Comparison of ENCODE assay signal across 8 mouse cellular contexts in genomic region chr8:70351035-70351999, GRCm38 (mm10). TPM values are rescaled to one million over a fixed set of nuclear protein-coding genes. Genes with fewer than 3 reads are reported as not detected.
DNase-seq lines count a peak whose midpoint lies in the region; ATAC-seq and TF ChIP-seq lines count a peak whose summit lies in the region.

No protein-coding gene starts in this region.

- H3K27ac ChIP-seq in forebrain, postnatal 0 days (ENCODE audit: low read depth, low read length) = no peak overlapping the region
- H3K27ac ChIP-seq in liver, postnatal 0 days (ENCODE audit: low read depth) = peak overlapping the region; percentile 98

- ATAC-seq in forebrain, postnatal 0 days = no peak
- no peak for ATAC-seq in liver, postnatal 0 days

- H3K4me1 ChIP-seq in forebrain, postnatal 0 days (ENCODE audit: insufficient read depth) = peaks cover 19% of the 10 kb centered on the region
- peaks cover 71% of the 10 kb centered on the region for H3K4me1 ChIP-seq in liver, postnatal 0 days (ENCODE audit: insufficient read depth)

- 42% methylated on average over 15 of the region's 15 CpGs for WGBS in forebrain, postnatal 0 days
- 33% methylated on average over 15 of the region's 15 CpGs for WGBS in liver, postnatal 0 days (ENCODE audit: insufficient replicate concordance)

- no peaks in the 10 kb centered on the region for H3K9me3 ChIP-seq in forebrain, postnatal 0 days (ENCODE audit: low read length)
- H3K9me3 ChIP-seq in liver, postnatal 0 days (ENCODE audit: low read length) = no peaks in the 10 kb centered on the region

- H3K36me3 ChIP-seq in forebrain, postnatal 0 days (ENCODE audit: insufficient read depth) = peaks cover 2% of the 10 kb centered on the region; the same call in 1 of the 2 replicates
- H3K36me3 ChIP-seq in liver, postnatal 0 days (replicated peaks; ENCODE audit: insufficient read depth, low read length) = peaks cover 29% of the 10 kb centered on the region

- TF ChIP-seq EP300 in liver, postnatal 0 days (IDR thresholded peaks at IDR 0.05; ENCODE audit: low read depth) = no peak

- peak overlapping the region; percentile 91 for H3K9ac ChIP-seq in forebrain, postnatal 0 days
- H3K9ac ChIP-seq in liver, postnatal 0 days (replicated peaks) = peak overlapping the region; percentile 100

- TF ChIP-seq CTCF in forebrain, postnatal 0 days (IDR thresholded peaks at IDR 0.05; ENCODE audit: low read depth) = no peak
- TF ChIP-seq CTCF in liver, postnatal 0 days (IDR thresholded peaks at IDR 0.05; ENCODE audit: low read depth) = no peak

- H3K4me2 ChIP-seq in forebrain, postnatal 0 days (ENCODE audit: low read depth) = peak overlapping the region; percentile 96
- H3K4me2 ChIP-seq in liver, postnatal 0 days (ENCODE audit: low read depth, low read length) = peak overlapping the region; percentile 96

- H3K27me3 ChIP-seq in forebrain, postnatal 0 days (ENCODE audit: insufficient read depth, low read length) = no peaks in the 10 kb centered on the region
- no peaks in the 10 kb centered on the region for H3K27me3 ChIP-seq in liver, postnatal 0 days (ENCODE audit: insufficient read depth, low read length)

- peak overlapping the region; percentile 94 for H3K4me3 ChIP-seq in forebrain, postnatal 0 days (ENCODE audit: low read depth, low read length)
- H3K4me3 ChIP-seq in liver, postnatal 0 days (ENCODE audit: low read depth, low read length) = peak overlapping the region; percentile 91

- DNase-seq in adrenal gland, adult (ENCODE audit: inconsistent age in 2 of 2, low spot score in 1 of 2) = peak; percentile 36 to 78
- DNase-seq in adrenal gland, postnatal 25 days = no peak
- DNase-seq in right cerebral cortex, adult 2 months (ENCODE audit: low spot score in 2 of 2) = peak; percentile 63 to 66
- DNase-seq in right cerebral cortex, postnatal 14 days = no peak
- DNase-seq in forebrain, postnatal 0 days = no peak
- no peak for DNase-seq in liver, postnatal 0 days
- no peak for DNase-seq in c-Kit-positive CD71-positive TER-119-positive erythroid progenitor cells, embryonic 14.5 days (ENCODE audit: low spot score)
- no peak for DNase-seq in left cerebral cortex, adult 11 months (ENCODE audit: low spot score)

RNA-seq across cellular contexts. Expression of gene Upf1, which starts 1.8 kb away (rescaled TPM):
- total RNA-seq in adrenal gland, postnatal 25 days (2021) = 71.3 and 76.9 TPM in 2 replicates
- 28.1 and 38.7 TPM in 2 replicates for total RNA-seq in forebrain, postnatal 0 days (2014; rRNA removed)
- 7.1 and 9.0 TPM in 2 replicates for polyA plus RNA-seq in forebrain, postnatal 0 days (2015; fragmentation: Nextera tagmentation; extraction: Ambion mirVana)
- polyA plus RNA-seq in liver, postnatal 0 days (2015; fragmentation: Nextera tagmentation; extraction: Ambion mirVana) = 6.7 and 7.1 TPM in 2 replicates

RNA-seq across cellular contexts. Expression of gene Gdf1, which starts 21.7 kb away (rescaled TPM):
- 2.0 TPM in 1 of 2 replicates, not detected in the other for total RNA-seq in adrenal gland, postnatal 25 days (2021)
- total RNA-seq in forebrain, postnatal 0 days (2014; rRNA removed) = 8.1 and 9.3 TPM in 2 replicates
- polyA plus RNA-seq in forebrain, postnatal 0 days (2015; fragmentation: Nextera tagmentation; extraction: Ambion mirVana) = 6.2 and 8.0 TPM in 2 replicates
- 0.16 TPM in 1 of 2 replicates, not detected in the other for polyA plus RNA-seq in liver, postnatal 0 days (2015; fragmentation: Nextera tagmentation; extraction: Ambion mirVana)

RNA-seq across cellular contexts. Expression of gene Comp, which starts 22.0 kb away (rescaled TPM):
- 0.27 TPM in 1 of 2 replicates, not detected in the other for total RNA-seq in adrenal gland, postnatal 25 days (2021)
- total RNA-seq in forebrain, postnatal 0 days (2014; rRNA removed) = 0.81 TPM in 1 of 2 replicates, not detected in the other
- 0.05 and 0.29 TPM in 2 replicates for polyA plus RNA-seq in forebrain, postnatal 0 days (2015; fragmentation: Nextera tagmentation; extraction: Ambion mirVana)
- polyA plus RNA-seq in liver, postnatal 0 days (2015; fragmentation: Nextera tagmentation; extraction: Ambion mirVana) = 3.0 and 4.0 TPM in 2 replicates

RNA-seq across cellular contexts. Expression of gene Cers1, which starts 35.7 kb away (rescaled TPM):
- total RNA-seq in adrenal gland, postnatal 25 days (2021) = 2.9 and 3.4 TPM in 2 replicates
- total RNA-seq in forebrain, postnatal 0 days (2014; rRNA removed) = 52.5 and 58.4 TPM in 2 replicates
- polyA plus RNA-seq in forebrain, postnatal 0 days (2015; fragmentation: Nextera tagmentation; extraction: Ambion mirVana) = 37.8 and 45.3 TPM in 2 replicates
- 0.12 TPM in 1 of 2 replicates, not detected in the other for polyA plus RNA-seq in liver, postnatal 0 days (2015; fragmentation: Nextera tagmentation; extraction: Ambion mirVana)

RNA-seq across cellular contexts. Expression of gene Cope, which starts 49.0 kb away (rescaled TPM):
- total RNA-seq in adrenal gland, postnatal 25 days (2021) = 184 and 238 TPM in 2 replicates
- total RNA-seq in forebrain, postnatal 0 days (2014; rRNA removed) = 86.6 and 110 TPM in 2 replicates
- 259 and 296 TPM in 2 replicates for polyA plus RNA-seq in forebrain, postnatal 0 days (2015; fragmentation: Nextera tagmentation; extraction: Ambion mirVana)
- 162 and 171 TPM in 2 replicates for polyA plus RNA-seq in liver, postnatal 0 days (2015; fragmentation: Nextera tagmentation; extraction: Ambion mirVana)

Comparison
In these comparisons a context has a peak if more than half of its experiments do, and no peak if none do; other contexts are left out.
1. DNase-seq: peak in adrenal gland, adult (2 of 2) and right cerebral cortex, adult 2 months (2 of 2); none in adrenal gland, postnatal 25 days (single experiment), right cerebral cortex, postnatal 14 days (single experiment), forebrain, postnatal 0 days (single experiment), liver, postnatal 0 days (single experiment), c-Kit-positive CD71-positive TER-119-positive erythroid progenitor cells, embryonic 14.5 days (single experiment) and left cerebral cortex, adult 11 months (single experiment).